Comparison of ENCODE assay signal across 7 mouse cellular contexts in genomic region chr1:191905637-191906533, GRCm38 (mm10). TPM values are rescaled to one million over a fixed set of nuclear protein-coding genes. Genes with fewer than 3 reads are reported as not detected.
DNase-seq lines count a peak whose midpoint lies in the region; ATAC-seq and TF ChIP-seq lines count a peak whose summit lies in the region.

No protein-coding gene starts in this region.

- peak overlapping the region; percentile 65 for H3K4me3 ChIP-seq in brown adipose tissue, adult 24 weeks (ENCODE audit: insufficient read depth, low read depth, low read length)
- peak overlapping the region; percentile 96 for H3K4me3 ChIP-seq in forebrain, embryonic 16.5 days (replicated peaks; ENCODE audit: low read length)
- H3K4me3 ChIP-seq in kidney, postnatal 0 days (replicated peaks; ENCODE audit: low read depth, low read length) = peak overlapping the region; percentile 80
- peak overlapping the region; percentile 21; the same call in 1 of the 2 replicates for H3K4me3 ChIP-seq in macrophage (ENCODE audit: inconsistent target)
- peak overlapping the region; percentile 85 for H3K4me3 ChIP-seq in stomach, embryonic 16.5 days (replicated peaks; ENCODE audit: low read length)

- H3K27me3 ChIP-seq in forebrain, embryonic 16.5 days (replicated peaks; ENCODE audit: control insufficient read depth, insufficient read depth, low read length) = no peaks in the 10 kb centered on the region
- H3K27me3 ChIP-seq in kidney, postnatal 0 days (ENCODE audit: insufficient read depth, low read length) = no peaks in the 10 kb centered on the region
- no peaks in the 10 kb centered on the region for H3K27me3 ChIP-seq in stomach, embryonic 16.5 days (ENCODE audit: control insufficient read depth, insufficient read depth, low read length)

- ATAC-seq in forebrain, embryonic 16.5 days = peak; percentile 55; the same call in 1 of the 2 replicates
- ATAC-seq in kidney, postnatal 0 days (replicated peaks; ENCODE audit: low FRiP score, low read depth) = peak; percentile 73
- ATAC-seq in stomach, embryonic 16.5 days (ENCODE audit: insufficient read depth, low FRiP score) = peak; percentile 74

- TF ChIP-seq CTCF in kidney, postnatal 0 days (IDR thresholded peaks at IDR 0.05; ENCODE audit: low read depth) = no peak

- no peaks in the 10 kb centered on the region for H3K9me3 ChIP-seq in forebrain, embryonic 16.5 days (ENCODE audit: control insufficient read depth, low read length)
- H3K9me3 ChIP-seq in kidney, postnatal 0 days (replicated peaks; ENCODE audit: low read length) = no peaks in the 10 kb centered on the region
- no peaks in the 10 kb centered on the region for H3K9me3 ChIP-seq in stomach, embryonic 16.5 days (replicated peaks; ENCODE audit: control insufficient read depth, low read length)

- peaks cover 3% of the 10 kb centered on the region; the same call in 1 of the 2 replicates for H3K36me3 ChIP-seq in forebrain, embryonic 16.5 days (ENCODE audit: control insufficient read depth, insufficient read depth)
- peaks cover 7% of the 10 kb centered on the region; the same call in 1 of the 2 replicates for H3K36me3 ChIP-seq in kidney, postnatal 0 days (ENCODE audit: insufficient read depth, low read length)
- H3K36me3 ChIP-seq in macrophage (ENCODE audit: inconsistent target) = peaks cover 5% of the 10 kb centered on the region; the same call in 1 of the 2 replicates
- H3K36me3 ChIP-seq in stomach, embryonic 16.5 days (ENCODE audit: control insufficient read depth, insufficient read depth, low read length) = peaks cover 11% of the 10 kb centered on the region

- peaks cover 8% of the 10 kb centered on the region for H3K4me1 ChIP-seq in brown adipose tissue, adult 24 weeks (ENCODE audit: control insufficient read depth, insufficient read depth, insufficient read length, low read length)
- peaks cover 32% of the 10 kb centered on the region for H3K4me1 ChIP-seq in forebrain, embryonic 16.5 days (replicated peaks; ENCODE audit: control insufficient read depth, insufficient read depth, low read length)
- H3K4me1 ChIP-seq in kidney, postnatal 0 days (replicated peaks; ENCODE audit: insufficient read depth, low read length) = peaks cover 22% of the 10 kb centered on the region
- H3K4me1 ChIP-seq in stomach, embryonic 16.5 days (ENCODE audit: control insufficient read depth, insufficient read depth, low read length) = peaks cover 25% of the 10 kb centered on the region

- H3K79me2 ChIP-seq in macrophage (ENCODE audit: inconsistent target) = peaks cover 35% of the 10 kb centered on the region

- no peak overlapping the region for H3K27ac ChIP-seq in brown adipose tissue, adult 24 weeks (replicated peaks; ENCODE audit: low read depth, low read length)
- H3K27ac ChIP-seq in forebrain, embryonic 16.5 days (ENCODE audit: low read length) = no peak overlapping the region
- peak overlapping the region; percentile 72 for H3K27ac ChIP-seq in kidney, postnatal 0 days
- H3K27ac ChIP-seq in macrophage = no peak overlapping the region
- peak overlapping the region; percentile 81 for H3K27ac ChIP-seq in stomach, embryonic 16.5 days (ENCODE audit: low read length)

- DNase-seq in spleen, postnatal 36 days (ENCODE audit: low spot score in 2 of 2) = peak; percentile 66 to 68
- DNase-seq in spleen, postnatal 10 days (ENCODE audit: low spot score in 2 of 2) = no peak
- no peak for DNase-seq in kidney, postnatal 0 days (ENCODE audit: low spot score)

- H3K4me2 ChIP-seq in forebrain, embryonic 16.5 days (ENCODE audit: low read length) = peak overlapping the region; percentile 95
- H3K4me2 ChIP-seq in kidney, postnatal 0 days (ENCODE audit: low read length) = peak overlapping the region; percentile 96
- peak overlapping the region; percentile 90 for H3K4me2 ChIP-seq in stomach, embryonic 16.5 days (ENCODE audit: low read depth, low read length)

- peak overlapping the region; percentile 78 for H3K9ac ChIP-seq in forebrain, embryonic 16.5 days (replicated peaks; ENCODE audit: low read depth, low read length)
- H3K9ac ChIP-seq in kidney, postnatal 0 days (ENCODE audit: low read depth, low read length) = peak overlapping the region; percentile 67
- peak overlapping the region; percentile 80 for H3K9ac ChIP-seq in stomach, embryonic 16.5 days (ENCODE audit: low read length)

- 3% methylated on average over 44 of the region's 58 CpGs for WGBS in forebrain, embryonic 16.5 days
- WGBS in kidney, postnatal 0 days = 5% methylated on average over 53 of the region's 58 CpGs
- 13% methylated on average over 35 of the region's 58 CpGs for WGBS in macrophage (ENCODE audit: missing documents)
- WGBS in stomach, embryonic 16.5 days = 5% methylated on average over 55 of the region's 58 CpGs

RNA-seq across cellular contexts. Expression of gene Slc30a1, which starts 0.7 kb away (rescaled TPM):
- polyA plus RNA-seq in brown adipose tissue, adult 24 weeks (2012; ENCODE audit: insufficient read depth, insufficient read length, missing spikeins) = 4.5 and 5.8 TPM in 2 replicates
- polyA plus RNA-seq in forebrain, embryonic 16.5 days (2015; fragmentation: Nextera tagmentation; extraction: Ambion mirVana) = 2.4 and 2.7 TPM in 2 replicates
- polyA plus RNA-seq in kidney, postnatal 0 days (2015; fragmentation: Nextera tagmentation; extraction: Ambion mirVana) = 5.6 TPM in 2 replicates
- 10 to 100 TPM in 12 of 26 experiments, 1 to 10 TPM in 14; 3.9 to 31.3 (median 9.4) TPM for total RNA-seq in macrophage (2018; cell fraction: chromatin; rRNA removed)
- total RNA-seq in macrophage (2018; cell fraction: cytosol; rRNA removed) = 10 to 100 TPM; 18.0 to 86.1 (median 49.5) TPM
- 10 to 100 TPM; 21.9 to 89.8 (median 47.1) TPM for total RNA-seq in macrophage (2018; cell fraction: nucleus; rRNA removed)
- 29.5 to 46.7 TPM (median 43.8 TPM) in 3 replicates for polyA plus RNA-seq in macrophage (2018)
- polyA plus RNA-seq in stomach, embryonic 16.5 days (2015; fragmentation: Nextera tagmentation; extraction: Ambion mirVana) = 1.6 and 1.7 TPM in 2 replicates

Comparison
In these comparisons a context has a peak if more than half of its experiments do, and no peak if none do; other contexts are left out.
1. DNase-seq: peak in spleen, postnatal 36 days (2 of 2); none in spleen, postnatal 10 days (0 of 2) and kidney, postnatal 0 days (single experiment).
2. H3K27ac ChIP-seq: peak in kidney, postnatal 0 days (single experiment) and stomach, embryonic 16.5 days (single experiment); none in brown adipose tissue, adult 24 weeks (single experiment), forebrain, embryonic 16.5 days (single experiment) and macrophage (single experiment).
3. H3K4me3 ChIP-seq: peak in every context shown above with its lines; median percentile 96 in forebrain, embryonic 16.5 days; 85 in stomach, embryonic 16.5 days; 80 in kidney, postnatal 0 days; 65 in brown adipose tissue, adult 24 weeks; 21 in macrophage.
4. Peak in every context shown above with its lines, with median percentiles within 50 percentile points of each other: ATAC-seq, H3K4me2 ChIP-seq and H3K9ac ChIP-seq.